Mouse (Mus musculus) ES-E14 (cell line): ENCODE results near the gene E430018J23Rik. TPM values are rescaled to one million over a fixed set of nuclear protein-coding genes. Genes with fewer than 3 reads are reported as not detected.

Source experiments
- DNase-seq: peaks from one replicate; pipeline ENCODE4 v3.0.0-alpha.2; 2013; ENCODE audit warnings: low read depth, low spot score
- H3K27ac ChIP-seq: 2 replicates; pipeline ENCODE4 v1.5.1; 2012; ENCODE audit warnings: low read depth, mild to moderate bottlenecking, low read length, moderate library complexity, mixed read lengths; ENCODE audit not compliant: poor library complexity, insufficient read depth, severe bottlenecking
- H3K36me3 ChIP-seq: 2 replicates; pipeline ENCODE4 v1.6.1; 2012; ENCODE audit warnings: mild to moderate bottlenecking, low read length, moderate library complexity, mixed read lengths; ENCODE audit not compliant: control insufficient read depth, poor library complexity, insufficient read depth, severe bottlenecking
- H3K4me1 ChIP-seq, 2 experiments: fragments of 150-350 bp in 1 of 2; sonication (generic) in 1 of 2; 2 replicates each; pipeline ENCODE4 v1.6.1; 2012; ENCODE audit warnings: low read length in 2 of 2, mild to moderate bottlenecking in 1 of 2, mixed read lengths in 1 of 2; ENCODE audit not compliant: control insufficient read depth in 2 of 2, insufficient read depth in 2 of 2, poor library complexity in 1 of 2
- H3K4me3 ChIP-seq, 2 experiments: fragments of 150-350 bp in 1 of 2; sonication (generic) in 1 of 2; 2 replicates each; pipeline ENCODE4 v1.5.1; 2012; ENCODE audit warnings: low read length in 2 of 2, low read depth in 1 of 2, mild to moderate bottlenecking in 1 of 2, mixed read lengths in 1 of 2; ENCODE audit not compliant: insufficient read depth in 1 of 2, poor library complexity in 1 of 2, severe bottlenecking in 1 of 2
- H3K9ac ChIP-seq: 2 replicates; pipeline ENCODE4 v1.6.1; 2012; ENCODE audit warnings: low read depth, mild to moderate bottlenecking, low read length, mixed read lengths; ENCODE audit not compliant: poor library complexity, insufficient read depth, severe bottlenecking
- H3K9me3 ChIP-seq: fragments of 150-350 bp; sonication (generic); 2 replicates; pipeline ENCODE4 v1.6.1; 2012; ENCODE audit warnings: low read depth, mild to moderate bottlenecking, low read length; ENCODE audit not compliant: control insufficient read depth, insufficient read depth
- CHD2 ChIP-seq: IDR thresholded peaks from 2 replicates; pipeline ENCODE4 v1.6.1; 2014; ENCODE audit warnings: mild to moderate bottlenecking, low read depth, low read length, inconsistent platforms
- HCFC1 ChIP-seq: IDR thresholded peaks from 2 replicates; pipeline ENCODE4 v1.6.1; 2012; ENCODE audit warnings: low read length, inconsistent platforms, borderline replicate concordance; ENCODE audit not compliant: insufficient read depth
- MAFK ChIP-seq: IDR thresholded peaks from 2 replicates; pipeline ENCODE4 v1.6.1; 2014; ENCODE audit warnings: mild to moderate bottlenecking, low read depth, low read length, inconsistent platforms; ENCODE audit not compliant: insufficient read depth
- ZC3H11A ChIP-seq: IDR thresholded peaks from 2 replicates; pipeline ENCODE4 v1.6.1; 2012; ENCODE audit warnings: low read depth, mild to moderate bottlenecking, inconsistent platforms, low read length, borderline replicate concordance
- ZNF384 ChIP-seq: IDR thresholded peaks from 2 replicates; pipeline ENCODE4 v1.6.1; 2012; ENCODE audit warnings: low read depth, low read length, inconsistent platforms
- in situ Hi-C, 2 experiments: fragments of 600-800 bp; cut with MboI; formaldehyde crosslinking; loops; one replicate each; pipeline ENCODE4 v1.15.1; 2025; ENCODE audit warnings: low sequenced_read_pairs in 2 of 2, inconsistent platforms in 1 of 2; ENCODE audit not compliant: unreplicated experiment in 2 of 2
- total RNA-seq: library from RNA; depleted of rRNA; stranded (reverse); fragments of 300-350 nt; gene quantifications from 2 replicates; pipeline ENCODE4 v1.2.3, GENCODE M21; 2012

The E430018J23Rik gene
- total RNA-seq, 1 experiment: 2.5 TPM

- TF ChIP-seq ZNF384: no peak
- no peak for TF ChIP-seq HCFC1
- no peak for TF ChIP-seq CHD2
- no peak for TF ChIP-seq MAFK
- TF ChIP-seq ZC3H11A: no peak
- in situ Hi-C loops: no loop called here
- Histone ChIP-seq H3K9me3 (no peaks in the 10 kb centered on the region), H3K27ac (no peak overlapping the region), H3K9ac (no peak overlapping the region), H3K4me3 (no peak overlapping the region), H3K4me1 (0 out of 4 replicates have a peak, but pooled peaks cover 0 to 1% of the 10 kb centered on the region in 2 experiments), H3K36me3 (no peaks in the 10 kb centered on the region)
- DNase-seq: no peak
Observed at GRCm38 (mm10) chr7:127351230-127352004, 42.0 kb downstream of the E430018J23Rik start.

DNA sequence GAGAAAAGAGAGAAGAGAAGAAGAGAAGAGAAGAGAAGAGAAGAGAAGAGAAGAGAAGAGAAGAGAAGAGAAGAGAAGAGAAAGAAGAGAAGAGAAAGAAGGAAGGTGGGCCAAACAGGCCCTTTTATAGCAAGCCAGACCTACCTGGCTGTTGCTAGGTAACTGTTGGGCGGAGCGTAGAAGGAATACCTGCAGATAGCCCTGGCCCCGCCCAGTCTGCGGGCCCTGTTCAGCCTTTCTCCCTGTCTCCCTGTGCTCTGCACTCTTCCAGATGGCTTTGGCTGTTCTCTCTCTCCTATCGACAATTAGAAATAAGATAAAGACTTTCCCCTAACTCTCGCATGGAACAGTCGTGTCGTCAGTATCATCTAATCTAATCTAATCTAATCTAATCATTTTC lies 46.8 kb downstream of the E430018J23Rik start:
- no peak overlapping the region for H3K9ac ChIP-seq
- peak overlapping the region in 1 of 2 experiments; percentile 100; a peak in 2 of 4 replicates for H3K4me3 ChIP-seq
- DNase-seq: peak; percentile 63
- in situ Hi-C loops: no loop called here
- no peak overlapping the region for H3K27ac ChIP-seq
- H3K4me1 ChIP-seq: peaks cover 1 to 5% of the 10 kb centered on the region in 2 experiments; a peak in 2 of 4 replicates
- no peaks in the 10 kb centered on the region for H3K36me3 ChIP-seq
- no peaks in the 10 kb centered on the region for H3K9me3 ChIP-seq
- TF ChIP-seq ZC3H11A (no peak), HCFC1 (no peak), ZNF384 (no peak), CHD2 (no peak), MAFK (no peak)

DNA sequence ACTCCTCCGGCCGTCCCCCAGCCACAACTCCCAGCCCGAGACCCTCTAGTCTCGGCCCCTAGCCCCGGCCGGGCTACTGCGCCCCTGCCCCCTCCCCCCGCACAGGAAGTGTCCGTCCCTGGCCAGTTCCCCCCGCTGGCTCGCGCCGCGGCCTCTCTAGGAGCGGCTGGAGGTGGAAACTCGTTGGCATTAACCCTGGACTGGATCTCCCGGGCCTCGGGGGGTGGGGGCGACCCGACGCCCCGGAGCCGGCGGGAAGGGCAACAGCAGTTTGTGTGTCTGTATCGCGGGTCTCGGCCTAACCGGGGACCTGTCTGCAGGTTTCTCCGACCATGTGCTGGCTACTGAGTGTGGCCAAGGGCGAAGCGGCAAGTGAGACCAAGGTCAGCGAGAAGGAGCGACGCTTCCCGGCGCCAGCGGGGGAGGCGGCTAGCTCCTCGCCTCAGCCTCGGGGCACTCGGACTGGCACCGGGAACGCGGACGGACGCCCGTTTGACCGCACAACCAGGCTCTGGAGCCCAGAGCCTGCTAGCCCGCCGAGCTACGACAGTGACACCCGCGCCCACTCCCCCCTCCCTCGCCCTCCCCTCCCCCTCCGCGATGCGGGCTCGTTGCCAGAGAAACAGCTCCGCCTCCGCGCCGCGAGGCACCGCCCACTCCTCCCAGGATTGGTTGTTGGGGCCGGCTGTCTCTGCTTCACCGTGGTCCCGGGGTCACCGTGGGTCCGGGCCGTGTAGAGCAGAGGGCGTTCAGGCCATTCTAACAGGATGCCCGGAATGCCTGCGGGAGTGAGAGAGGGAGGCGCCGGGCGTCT lies 47.7 kb downstream of the E430018J23Rik start, which contains the start of gene Zfp768:
Gene Zfp768, minus strand, starts transcription at position 78 of the 814 bp plus-strand sequence.
- Histone ChIP-seq H3K4me1 (peaks cover 1 to 5% of the 10 kb centered on the region in 2 experiments; a peak in 2 of 4 replicates), H3K9me3 (no peaks in the 10 kb centered on the region), H3K36me3 (no peaks in the 10 kb centered on the region), H3K4me3 (peak within 1 kb of the TSS; percentile 94 to 100), H3K27ac (no peak within 1 kb of the TSS; the same call in 1 of the 2 replicates), H3K9ac (peak within 1 kb of the TSS; percentile 87)
- TF ChIP-seq CHD2 (peak; percentile 30; the same call in 1 of the 2 replicates), HCFC1 (peak; percentile 87), ZNF384 (no peak)
- in situ Hi-C loops: no loop called here
- peak; percentile 90 for DNase-seq

- TF ChIP-seq MAFK: no peak
- TF ChIP-seq ZNF384: no peak
- no peak for TF ChIP-seq HCFC1
- TF ChIP-seq CHD2: no peak
- no peak for TF ChIP-seq ZC3H11A
- H3K9ac ChIP-seq: peak overlapping the region; percentile 87
- in situ Hi-C loops: no loop called here
- no peak for DNase-seq
- no peak overlapping the region; the same call in 1 of the 2 replicates for H3K27ac ChIP-seq
- no peaks in the 10 kb centered on the region for H3K36me3 ChIP-seq
- no peaks in the 10 kb centered on the region for H3K9me3 ChIP-seq
- peak overlapping the region; percentile 94 to 100 for H3K4me3 ChIP-seq
- peaks cover 1 to 5% of the 10 kb centered on the region in 2 experiments; a peak in 2 of 4 replicates for H3K4me1 ChIP-seq
Observed at GRCm38 (mm10) chr7:127345092-127345491, 48.3 kb downstream of the E430018J23Rik start.
